Mouse (Mus musculus): ENCODE data around the gene Rad51b. TPM values are rescaled to one million over a fixed set of nuclear protein-coding genes. Genes with fewer than 3 reads are reported as not detected.
"Not testable (repeated sequence)": the region's sequence is repeated elsewhere in the genome, so short reads cannot be mapped to it uniquely, and the experiment has no call there.

Gene Rad51b
- polyA plus RNA-seq, 1 experiment from 2014 or later = 3.3 TPM

DNA sequence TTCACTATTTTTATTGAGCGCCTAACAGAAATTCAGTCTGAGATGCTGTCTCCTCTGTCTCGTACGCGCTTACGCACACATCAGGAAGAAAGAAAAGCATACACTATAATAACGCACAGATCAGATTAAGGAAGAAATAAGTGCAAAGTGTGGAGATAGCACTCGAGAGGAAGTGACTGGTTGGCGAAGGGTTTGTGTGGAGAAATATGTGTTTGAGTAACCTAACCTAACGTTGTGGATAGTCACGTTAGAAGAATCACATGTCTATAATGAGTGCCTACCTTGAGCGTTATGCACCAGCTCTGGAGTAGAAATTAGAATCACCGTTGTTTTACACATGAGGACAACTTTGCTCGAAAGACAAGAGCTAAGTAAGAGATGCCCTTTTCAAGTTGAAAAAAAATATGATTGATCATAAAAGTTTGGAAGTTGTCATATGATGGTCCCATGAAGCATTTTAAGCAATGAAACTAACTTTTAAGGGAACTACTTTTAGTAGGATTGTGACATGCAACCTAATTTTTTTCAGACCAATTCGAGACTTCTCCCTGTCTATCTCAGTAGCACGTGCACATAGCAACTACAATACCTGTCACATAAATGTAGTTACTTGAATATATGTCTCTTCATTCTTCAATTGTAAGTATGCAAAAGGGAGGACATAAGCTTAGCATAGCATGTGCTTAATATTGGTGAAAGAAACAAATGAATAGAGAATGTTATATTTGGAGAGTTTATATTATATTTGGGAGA is 978 bp downstream of the Rad51b start:
- Histone ChIP-seq H3K36me3 (no peaks in the 10 kb centered on the region), H3K9me3 (replicated peaks) (no peaks in the 10 kb centered on the region), H3K4me1 (replicated peaks) (peaks cover 15% of the 10 kb centered on the region), H3K27ac (no peak overlapping the region), H3K4me2 (peak overlapping the region; percentile 91), H3K9ac (peak overlapping the region; percentile 65), H3K4me3 (peak overlapping the region; percentile 68), H3K27me3 (no peaks in the 10 kb centered on the region)
- 12% methylated on average over 15 of the region's 15 CpGs for WGBS
- ATAC-seq (replicated peaks; ENCODE audit: insufficient number of reproducible peaks, insufficient read depth, low FRiP score, low read depth) = no peak

DNA sequence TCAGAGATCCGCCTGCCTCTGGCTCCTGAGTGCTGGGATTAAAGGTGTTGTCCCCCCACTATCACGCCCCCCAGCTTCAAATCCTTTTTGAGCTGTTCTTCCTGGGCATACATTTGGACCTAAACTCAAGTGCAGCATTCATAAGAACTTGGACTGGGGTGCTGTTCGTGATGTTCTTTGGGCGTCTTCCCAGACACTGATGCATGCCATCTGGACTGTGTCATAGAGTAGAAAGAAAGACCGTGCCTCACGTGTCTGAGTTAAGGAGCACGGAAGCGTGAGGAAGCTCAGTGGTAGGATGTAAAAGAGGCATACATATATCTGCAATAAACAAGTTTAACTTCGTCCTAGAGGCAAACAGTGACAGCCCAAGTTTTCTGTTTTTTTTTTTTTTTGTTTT is 4.7 kb downstream of the Rad51b start:
- H3K4me2 ChIP-seq = no peak overlapping the region
- H3K4me1 ChIP-seq (replicated peaks) = peaks cover 6% of the 10 kb centered on the region
- H3K27me3 ChIP-seq = no peaks in the 10 kb centered on the region
- H3K36me3 ChIP-seq = no peaks in the 10 kb centered on the region
- no peak for ATAC-seq (replicated peaks; ENCODE audit: insufficient number of reproducible peaks, insufficient read depth, low FRiP score, low read depth)
- no peak overlapping the region for H3K4me3 ChIP-seq
- WGBS = 68% methylated on average over 9 of the region's 9 CpGs
- no peak overlapping the region for H3K27ac ChIP-seq
- H3K9me3 ChIP-seq (replicated peaks) = no peaks in the 10 kb centered on the region
- no peak overlapping the region for H3K9ac ChIP-seq

DNA sequence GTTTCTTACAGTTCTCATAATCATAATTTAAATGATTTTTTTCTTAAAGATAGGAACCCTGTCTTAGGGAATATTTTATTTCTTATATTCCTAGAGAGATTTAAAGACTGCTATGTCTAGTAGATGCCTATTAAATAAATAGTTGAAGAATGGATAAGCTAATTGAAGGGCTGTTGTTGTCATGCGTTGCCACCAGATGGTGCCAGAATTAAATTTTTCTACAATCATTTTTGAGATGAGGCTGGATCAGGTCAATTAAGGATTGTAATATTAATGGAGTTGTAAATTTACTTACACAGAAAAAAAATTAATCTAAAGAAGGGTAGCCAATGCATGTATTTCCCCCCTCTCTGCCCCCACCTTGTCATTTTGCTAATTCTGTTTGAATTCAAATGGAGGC is 8.0 kb downstream of the Rad51b start:
- WGBS = 64% methylated on average over 1 of the region's 1 CpGs

DNA sequence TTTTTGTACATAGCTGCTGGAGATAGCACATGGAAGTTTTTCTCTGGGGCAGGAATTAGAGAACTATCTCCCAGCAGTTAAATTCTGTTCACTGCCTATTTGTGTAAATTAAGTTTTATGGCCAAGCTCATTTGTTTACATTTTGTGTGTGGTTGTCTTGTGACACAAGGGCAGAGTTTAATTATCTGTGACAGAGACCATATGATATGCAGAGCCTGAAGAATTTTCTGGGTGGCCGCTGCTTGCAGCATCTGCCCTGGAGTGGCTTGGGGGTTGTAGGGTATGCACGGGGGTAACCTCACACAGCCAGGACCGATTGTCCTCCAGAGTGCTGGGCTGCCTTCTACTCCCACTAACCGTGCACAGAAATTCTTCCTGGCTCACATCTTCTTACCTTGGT is 8.9 kb downstream of the Rad51b start:
- H3K27ac ChIP-seq = no peak overlapping the region
- 69% methylated on average over 4 of the region's 4 CpGs for WGBS

More for the DNA sequence above, 8.0 kb downstream of the Rad51b start:
- H3K36me3 ChIP-seq = no peaks in the 10 kb centered on the region
- H3K27ac ChIP-seq = no peak overlapping the region
- no peak for ATAC-seq (replicated peaks; ENCODE audit: insufficient number of reproducible peaks, insufficient read depth, low FRiP score, low read depth)
- H3K27me3 ChIP-seq = no peaks in the 10 kb centered on the region
- no peak overlapping the region for H3K9ac ChIP-seq
- H3K9me3 ChIP-seq (replicated peaks) = no peaks in the 10 kb centered on the region
- no peak overlapping the region for H3K4me3 ChIP-seq
- no peaks in the 10 kb centered on the region for H3K4me1 ChIP-seq (replicated peaks)
- no peak overlapping the region for H3K4me2 ChIP-seq

DNA sequence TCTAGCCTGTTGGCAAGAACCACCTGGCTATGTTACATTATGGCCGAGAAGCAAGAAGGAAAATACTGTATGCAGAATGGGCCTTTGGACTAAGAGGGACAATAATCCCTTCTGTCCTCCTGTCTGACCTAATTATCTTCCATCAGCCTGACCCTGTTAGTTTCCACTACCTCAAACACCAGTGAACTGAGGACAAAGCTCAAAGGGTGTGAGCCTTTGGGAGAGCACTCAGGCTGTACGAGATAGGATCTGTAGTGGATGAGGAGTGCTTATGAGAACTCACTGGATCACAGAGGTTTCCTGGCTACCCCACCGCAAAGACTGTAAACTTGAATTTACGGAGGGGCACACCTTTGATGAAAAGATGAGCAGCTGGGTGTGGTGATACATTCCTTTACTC is 16.6 kb downstream of the Rad51b start:
- Histone ChIP-seq H3K4me1 (replicated peaks) (no peaks in the 10 kb centered on the region), H3K27ac (no peak overlapping the region), H3K9me3 (replicated peaks) (no peaks in the 10 kb centered on the region), H3K36me3 (no peaks in the 10 kb centered on the region), H3K27me3 (no peaks in the 10 kb centered on the region), H3K4me3 (no peak overlapping the region), H3K4me2 (no peak overlapping the region), H3K9ac (no peak overlapping the region)
- no peak for ATAC-seq (replicated peaks; ENCODE audit: insufficient number of reproducible peaks, insufficient read depth, low FRiP score, low read depth)
- WGBS = 85% methylated on average over 4 of the region's 4 CpGs

More for the DNA sequence above, 8.9 kb downstream of the Rad51b start:
- Histone ChIP-seq H3K4me3 (no peak overlapping the region), H3K9me3 (replicated peaks) (no peaks in the 10 kb centered on the region), H3K4me2 (no peak overlapping the region), H3K27me3 (no peaks in the 10 kb centered on the region), H3K36me3 (no peaks in the 10 kb centered on the region), H3K9ac (no peak overlapping the region), H3K4me1 (replicated peaks) (no peaks in the 10 kb centered on the region)
- no peak for ATAC-seq (replicated peaks; ENCODE audit: insufficient number of reproducible peaks, insufficient read depth, low FRiP score, low read depth)

DNA sequence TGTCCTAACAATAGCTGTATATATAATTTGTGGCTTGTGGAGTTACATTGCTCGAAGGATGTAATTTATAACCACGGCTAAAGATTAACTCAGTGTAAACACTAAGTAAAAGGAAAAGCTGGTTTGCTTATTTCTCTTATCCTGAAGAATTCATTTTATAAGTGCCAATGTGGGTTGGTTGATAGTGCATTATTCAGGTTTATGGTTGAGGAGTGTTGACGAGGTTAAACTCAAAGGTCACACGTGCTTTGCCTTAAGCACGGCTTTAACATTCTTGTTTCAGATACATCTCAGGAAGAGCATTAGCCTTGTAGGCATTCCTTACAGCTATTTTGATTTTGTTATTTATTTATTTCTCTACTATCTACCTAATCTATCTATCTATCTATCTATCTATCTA is 20.3 kb downstream of the Rad51b start:
- 80% methylated on average over 5 of the region's 5 CpGs for WGBS
- Histone ChIP-seq H3K4me1 (replicated peaks) (no peaks in the 10 kb centered on the region), H3K27me3 (no peaks in the 10 kb centered on the region), H3K4me2 (no peak overlapping the region), H3K9ac (no peak overlapping the region), H3K27ac (no peak overlapping the region), H3K36me3 (no peaks in the 10 kb centered on the region), H3K9me3 (replicated peaks) (no peaks in the 10 kb centered on the region), H3K4me3 (no peak overlapping the region)
- no peak for ATAC-seq (replicated peaks; ENCODE audit: insufficient number of reproducible peaks, insufficient read depth, low FRiP score, low read depth)

DNA sequence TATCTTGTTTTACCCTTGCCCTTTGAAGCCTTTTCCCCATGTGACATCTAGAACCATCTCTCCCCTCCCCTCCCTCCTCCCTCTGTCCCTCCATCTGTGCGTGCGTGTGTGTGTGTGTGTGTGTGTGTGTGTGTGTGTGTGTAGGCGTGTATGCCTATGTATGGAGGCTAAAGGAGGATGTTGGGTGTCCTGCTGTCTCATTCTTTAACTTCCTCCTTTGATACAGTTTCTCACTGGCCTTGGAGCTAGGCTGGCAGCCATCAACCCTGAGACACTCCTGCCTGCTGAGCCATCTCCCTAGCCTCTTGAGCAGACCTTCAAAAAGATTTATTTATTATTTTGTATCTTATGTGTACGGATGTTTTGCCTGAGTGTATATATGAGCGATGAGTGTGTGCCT is 23.8 kb downstream of the Rad51b start:
- WGBS = 74% methylated on average over 5 of the region's 5 CpGs

DNA sequence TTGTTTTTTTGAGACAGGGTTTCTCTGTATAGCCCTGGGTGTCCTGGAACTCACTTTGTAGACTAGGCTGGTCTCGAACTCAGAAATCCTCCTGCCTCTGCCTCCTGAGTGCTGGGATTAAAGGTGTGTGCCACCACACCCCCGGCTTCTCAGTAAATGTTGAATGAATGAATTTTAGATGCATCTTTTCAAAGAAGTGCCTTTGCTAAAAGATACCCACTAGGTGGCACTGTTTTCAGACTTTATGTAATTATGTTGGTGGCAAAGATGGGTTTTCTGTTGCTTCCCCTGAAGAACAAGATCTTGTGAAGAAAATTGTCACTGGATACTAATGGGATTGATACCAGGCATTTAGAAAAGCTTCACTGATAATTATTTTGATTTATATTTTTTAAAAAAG is 25.5 kb downstream of the Rad51b start:
- H3K4me1 ChIP-seq (replicated peaks); H3K9me3 ChIP-seq (replicated peaks); H3K27me3 ChIP-seq; ATAC-seq (replicated peaks; ENCODE audit: insufficient number of reproducible peaks, insufficient read depth, low FRiP score, low read depth); H3K4me3 ChIP-seq; H3K4me2 ChIP-seq; H3K36me3 ChIP-seq; H3K9ac ChIP-seq; H3K27ac ChIP-seq: not testable (repeated sequence)
- 53% methylated on average over 2 of the region's 2 CpGs for WGBS

More for the DNA sequence above, 23.8 kb downstream of the Rad51b start:
- ATAC-seq (replicated peaks; ENCODE audit: insufficient number of reproducible peaks, insufficient read depth, low FRiP score, low read depth) = no peak
- Histone ChIP-seq H3K4me1 (replicated peaks) (no peaks in the 10 kb centered on the region), H3K9me3 (replicated peaks) (no peaks in the 10 kb centered on the region), H3K27me3 (no peaks in the 10 kb centered on the region), H3K27ac (no peak overlapping the region), H3K4me3 (no peak overlapping the region), H3K36me3 (no peaks in the 10 kb centered on the region), H3K9ac (no peak overlapping the region), H3K4me2 (no peak overlapping the region)

DNA sequence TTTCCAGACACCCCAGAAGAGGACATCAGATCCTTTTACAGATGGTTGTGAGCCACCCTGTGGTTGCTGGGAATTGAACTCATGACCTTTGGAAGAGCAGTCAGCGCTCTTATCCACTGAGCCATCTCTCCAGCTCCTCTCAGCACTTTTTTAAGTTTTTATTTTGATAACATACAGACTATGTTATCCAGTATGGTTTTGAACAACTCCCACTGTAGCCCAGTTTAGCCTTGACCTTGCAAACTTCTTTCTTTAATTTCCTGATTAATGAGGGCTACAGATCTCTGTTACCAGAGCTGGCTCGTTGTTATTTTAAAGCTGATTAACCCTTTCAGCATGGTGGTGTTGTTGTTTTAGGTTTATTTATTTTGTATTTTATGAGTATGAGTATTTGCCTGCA is 29.2 kb downstream of the Rad51b start:
- H3K9me3 ChIP-seq (replicated peaks) = no peaks in the 10 kb centered on the region
- no peak overlapping the region for H3K4me3 ChIP-seq
- no peak overlapping the region for H3K4me2 ChIP-seq
- H3K36me3 ChIP-seq = no peaks in the 10 kb centered on the region
- 62% methylated on average over 2 of the region's 2 CpGs for WGBS
- no peak overlapping the region for H3K27ac ChIP-seq
- no peak overlapping the region for H3K9ac ChIP-seq
- no peaks in the 10 kb centered on the region for H3K4me1 ChIP-seq (replicated peaks)
- no peaks in the 10 kb centered on the region for H3K27me3 ChIP-seq
- ATAC-seq (replicated peaks; ENCODE audit: insufficient number of reproducible peaks, insufficient read depth, low FRiP score, low read depth) = no peak

DNA sequence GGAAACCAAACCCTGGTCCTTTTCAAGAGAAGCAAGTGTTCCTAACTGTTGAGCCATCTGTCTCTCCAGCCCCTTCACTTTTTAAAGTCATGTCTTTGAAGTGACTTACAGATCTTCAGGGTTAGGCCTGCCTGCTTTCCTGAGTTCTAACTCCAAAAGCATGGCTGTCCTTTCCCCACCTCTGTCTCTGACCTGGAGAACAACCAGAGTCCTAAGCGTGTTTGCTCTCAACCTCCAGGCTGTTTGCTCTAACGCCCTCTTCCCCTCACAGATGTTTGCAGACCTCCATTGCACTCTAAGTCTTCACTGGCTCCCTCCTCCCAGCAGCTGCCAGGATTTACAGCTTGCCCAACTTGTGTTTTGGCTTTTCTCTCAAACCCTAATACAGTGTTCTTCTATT is 29.7 kb downstream of the Rad51b start:
- 73% methylated on average over 2 of the region's 2 CpGs for WGBS
- no peak overlapping the region for H3K9ac ChIP-seq
- H3K4me2 ChIP-seq = no peak overlapping the region
- no peak overlapping the region for H3K4me3 ChIP-seq
- no peak for ATAC-seq (replicated peaks; ENCODE audit: insufficient number of reproducible peaks, insufficient read depth, low FRiP score, low read depth)
- H3K36me3 ChIP-seq = no peaks in the 10 kb centered on the region
- no peaks in the 10 kb centered on the region for H3K9me3 ChIP-seq (replicated peaks)
- H3K27ac ChIP-seq = no peak overlapping the region
- no peaks in the 10 kb centered on the region for H3K27me3 ChIP-seq
- no peaks in the 10 kb centered on the region for H3K4me1 ChIP-seq (replicated peaks)

DNA sequence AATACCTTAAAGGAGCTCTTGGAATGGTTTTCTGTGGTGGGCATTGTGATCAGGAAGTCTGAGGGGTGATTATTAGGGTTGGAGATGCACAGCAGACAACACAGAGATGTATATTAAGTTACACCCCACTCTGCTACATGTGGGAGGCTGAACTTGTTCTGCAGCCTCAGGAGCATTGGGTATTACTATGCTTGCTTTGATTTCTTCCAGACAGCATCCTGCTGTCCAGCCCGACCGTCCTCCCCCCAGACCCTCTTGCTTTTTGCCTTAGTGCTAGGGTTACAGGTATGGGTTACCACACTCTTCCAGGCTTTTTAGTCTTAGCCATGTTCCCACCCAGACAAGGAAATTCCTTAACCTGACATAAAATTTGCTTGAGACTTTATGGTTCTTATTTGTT is 30.8 kb downstream of the Rad51b start:
- Histone ChIP-seq H3K9ac (no peak overlapping the region), H3K4me2 (no peak overlapping the region), H3K27ac (no peak overlapping the region), H3K4me3 (no peak overlapping the region), H3K9me3 (replicated peaks) (no peaks in the 10 kb centered on the region), H3K27me3 (no peaks in the 10 kb centered on the region), H3K4me1 (replicated peaks) (no peaks in the 10 kb centered on the region), H3K36me3 (no peaks in the 10 kb centered on the region)
- whole genome bisulfite sequencing = 61% methylated on average over 2 of the region's 2 CpGs
- no peak for ATAC-seq (replicated peaks; ENCODE audit: insufficient number of reproducible peaks, insufficient read depth, low FRiP score, low read depth)

DNA sequence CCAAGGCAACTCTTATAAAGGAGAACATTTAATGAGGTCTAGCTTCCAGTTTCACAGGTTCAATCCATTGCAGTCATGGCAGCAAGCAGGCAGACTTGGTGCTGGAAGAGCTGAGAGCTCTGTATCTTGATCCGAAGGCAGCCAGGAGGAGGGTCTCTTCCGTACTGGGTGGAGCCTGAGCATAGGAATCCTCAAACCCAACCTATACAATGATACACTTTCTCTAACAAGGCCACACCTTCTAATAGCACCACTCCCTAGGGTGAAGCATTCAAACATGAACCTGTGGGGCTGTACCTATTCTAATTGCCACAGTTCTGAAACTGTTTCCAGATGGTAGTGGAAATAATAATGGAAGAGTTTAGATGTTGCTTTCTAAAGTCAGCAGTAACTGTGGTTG is 33.5 kb downstream of the Rad51b start:
- Histone ChIP-seq H3K4me3 (no peak overlapping the region), H3K4me2 (no peak overlapping the region), H3K9me3 (replicated peaks) (0 out of 2 replicates have a peak, but pooled peaks cover 3% of the 10 kb centered on the region), H3K27ac (no peak overlapping the region), H3K36me3 (peaks cover 11% of the 10 kb centered on the region), H3K4me1 (replicated peaks) (no peaks in the 10 kb centered on the region), H3K27me3 (no peaks in the 10 kb centered on the region), H3K9ac (no peak overlapping the region)
- no peak for ATAC-seq (replicated peaks; ENCODE audit: insufficient number of reproducible peaks, insufficient read depth, low FRiP score, low read depth)
- 64% methylated on average over 2 of the region's 2 CpGs for WGBS

Data from heart, embryonic 15.5 days (tissue).